Mouse (Mus musculus) left cerebral cortex, postnatal 36 days (tissue): ENCODE results near the gene Npepps. TPM values are rescaled to one million over a fixed set of nuclear protein-coding genes. Genes with fewer than 3 reads are reported as not detected.
"Not testable (repeated sequence)": the region's sequence is repeated elsewhere in the genome, so short reads cannot be mapped to it uniquely, and the experiment has no call there.

ENCODE experiments used
- DNase-seq, 2 experiments: peaks; one replicate each; pipeline ENCODE4 v3.0.0; 2021 to 2022; ENCODE audit warnings: low spot score in 2 of 2, mixed read lengths in 1 of 2
- intact Hi-C: fragments of 180-260 bp; cut with DNase I; formaldehyde crosslinking; loops from one replicate; pipeline ENCODE4 v1.15.1; 2025
- total RNA-seq, 2 experiments: library from RNA; stranded (reverse); gene quantifications; 2 replicates each; pipeline ENCODE4 v1.2.3; 2021

Gene Npepps
- total RNA-seq, 2 experiments from 2014 or later: 122 to 156 TPM

- intact Hi-C loops: loop anchor here (10.0 kb wide), 1 partner anchor 48 kb away; the partner anchor contains the start of gene Mrpl45
Observed at GRCm38 (mm10) chr11:97266544-97266943, 13.9 kb downstream of the Npepps start.

GRCm38 (mm10) chr11:97249649-97250048 lies 30.8 kb downstream of the Npepps start:
- intact Hi-C loops, DNase-seq: not testable (repeated sequence)

More at GRCm38 (mm10) chr11:97266544-97266943, 13.9 kb downstream of the Npepps start:
- not testable (repeated sequence) for DNase-seq

- intact Hi-C loops: no loop called here
- DNase-seq: no peak
Observed at GRCm38 (mm10) chr11:97246510-97247159, 33.8 kb downstream of the Npepps start.

- DNase-seq: peak in 1 of 2 experiments; percentile 15
- intact Hi-C loops: no loop called here
Observed at GRCm38 (mm10) chr11:97241321-97241720, 39.1 kb downstream of the Npepps start.

GRCm38 (mm10) chr11:97237976-97238375 lies 42.5 kb downstream of the Npepps start:
- no peak for DNase-seq
- intact Hi-C loops: no loop called here

- intact Hi-C loops: no loop called here
- DNase-seq: no peak
Observed at GRCm38 (mm10) chr11:97232436-97232835, 48.0 kb downstream of the Npepps start.

GRCm38 (mm10) chr11:97229396-97229795 lies 51.0 kb downstream of the Npepps start:
- DNase-seq: no peak
- intact Hi-C loops: no loop called here

GRCm38 (mm10) chr11:97228985-97229384 lies 51.5 kb downstream of the Npepps start:
- intact Hi-C loops: no loop called here
- no peak for DNase-seq

GRCm38 (mm10) chr11:97226131-97226530 lies 54.3 kb downstream of the Npepps start:
- intact Hi-C loops: no loop called here
- no peak for DNase-seq

- intact Hi-C loops: no loop called here
- DNase-seq: no peak
Observed at GRCm38 (mm10) chr11:97223485-97223884, 57.0 kb downstream of the Npepps start.

GRCm38 (mm10) chr11:97221611-97222010 lies 58.8 kb downstream of the Npepps start:
- no peak for DNase-seq
- intact Hi-C loops: no loop called here

GRCm38 (mm10) chr11:97220211-97220610 lies 60.2 kb downstream of the Npepps start:
- intact Hi-C loops: no loop called here
- no peak for DNase-seq

GRCm38 (mm10) chr11:97214411-97214810 lies 66.0 kb downstream of the Npepps start:
- DNase-seq: no peak
- intact Hi-C loops: no loop called here

- intact Hi-C loops: no loop called here
- no peak for DNase-seq
Observed at GRCm38 (mm10) chr11:97210728-97211400, 69.6 kb downstream of the Npepps start.

GRCm38 (mm10) chr11:97207011-97207422 lies 73.4 kb downstream of the Npepps start:
- DNase-seq: peak; percentile 66 to 71
- intact Hi-C loops: loop anchor here (5.0 kb wide), 1 partner anchor 75 kb away; the partner anchor contains the start of gene Npepps

GRCm38 (mm10) chr11:97199519-97199918 lies 80.9 kb downstream of the Npepps start:
- no peak for DNase-seq
- intact Hi-C loops: no loop called here

GRCm38 (mm10) chr11:97198601-97199000 lies 81.8 kb downstream of the Npepps start:
- intact Hi-C loops: no loop called here

GRCm38 (mm10) chr11:97197021-97197420 lies 83.4 kb downstream of the Npepps start:
- intact Hi-C loops: no loop called here
- no peak for DNase-seq

More at GRCm38 (mm10) chr11:97198601-97199000, 81.8 kb downstream of the Npepps start:
- DNase-seq: no peak

GRCm38 (mm10) chr11:97196541-97196940 lies 83.9 kb downstream of the Npepps start:
- DNase-seq: no peak
- intact Hi-C loops: no loop called here

GRCm38 (mm10) chr11:97192621-97192951 lies 87.9 kb downstream of the Npepps start:
- no peak for DNase-seq
- intact Hi-C loops: no loop called here
